Mouse (Mus musculus) mouse embryonic stem cell (cell line): ENCODE results near the gene Usmg5.
"Not testable (repeated sequence)": the region's sequence is repeated elsewhere in the genome, so short reads cannot be mapped to it uniquely, and the experiment has no call there.

ENCODE experiments used
- in situ Hi-C, 2 experiments: fragments of 300-500 bp; cut with MboI; formaldehyde crosslinking; loops; 1 replicate in 1 of 2; 3 replicates in 1 of 2; pipeline ENCODE4 v1.14.3; 2019 to 2020; ENCODE audit warnings: low sequenced_read_pairs in 2 of 2, low pct_unique_long_range_greater_than_20kb in 1 of 2, mixed read lengths in 1 of 2; ENCODE audit not compliant: unreplicated experiment in 1 of 2

Usmg5 gene

GRCm38 (mm10) chr19:47090550-47091156 is at the start of gene Usmg5, which contains the start of gene Pdcd11:
Usmg5 (minus strand) TSS chr19:47090647.
Pdcd11 (plus strand) TSS chr19:47090768.
- in situ Hi-C loops = no loop called here

GRCm38 (mm10) chr19:47139611-47140010 is 49.2 kb upstream of the Usmg5 start:
- in situ Hi-C loops = not testable (repeated sequence)

- in situ Hi-C loops = no loop called here
These were observed 47.4 kb upstream of the Usmg5 start, which contains the start of gene Calhm2 for GRCm38 (mm10) chr19:47137771-47138421. Calhm2 (minus strand) TSS chr19:47138294.

- in situ Hi-C loops = no loop called here
These were observed 46.7 kb upstream of the Usmg5 start for GRCm38 (mm10) chr19:47137051-47137581.

- in situ Hi-C loops = no loop called here
These were observed 45.7 kb upstream of the Usmg5 start for GRCm38 (mm10) chr19:47136170-47136569.

GRCm38 (mm10) chr19:47135568-47135967 is 45.1 kb upstream of the Usmg5 start:
- in situ Hi-C loops = no loop called here

- in situ Hi-C loops = no loop called here
These were observed 42.7 kb upstream of the Usmg5 start for GRCm38 (mm10) chr19:47133161-47133560.

- in situ Hi-C loops = no loop called here
These were observed 40.2 kb upstream of the Usmg5 start for GRCm38 (mm10) chr19:47130551-47131125.

GRCm38 (mm10) chr19:47128835-47129234 is 38.4 kb upstream of the Usmg5 start:
- in situ Hi-C loops = loop anchor here in 1 of 2 experiments (5.0 kb wide), 1 partner anchor 38 kb away; no protein-coding TSS in a partner anchor

GRCm38 (mm10) chr19:47128164-47128563 is 37.7 kb upstream of the Usmg5 start:
- in situ Hi-C loops = loop anchor here in 1 of 2 experiments (5.0 kb wide), 1 partner anchor 39 kb away; no protein-coding TSS in a partner anchor

- in situ Hi-C loops = no loop called here
These were observed 32.4 kb upstream of the Usmg5 start for GRCm38 (mm10) chr19:47122802-47123201.

GRCm38 (mm10) chr19:47121054-47121453 is 30.6 kb upstream of the Usmg5 start:
- in situ Hi-C loops = no loop called here

GRCm38 (mm10) chr19:47118634-47119033 is 28.2 kb upstream of the Usmg5 start:
- in situ Hi-C loops = loop anchor here in 1 of 2 experiments (10.0 kb wide), 1 partner anchor 46 kb away; no protein-coding TSS in a partner anchor

GRCm38 (mm10) chr19:47104641-47105271 is 14.3 kb upstream of the Usmg5 start:
- in situ Hi-C loops = no loop called here

- in situ Hi-C loops = no loop called here
These were observed 10.6 kb upstream of the Usmg5 start for GRCm38 (mm10) chr19:47101080-47101479.

- in situ Hi-C loops = no loop called here
These were observed 525 bp downstream of the Usmg5 start for GRCm38 (mm10) chr19:47089718-47090525.

- in situ Hi-C loops = no loop called here
These were observed 2.2 kb downstream of the Usmg5 start for GRCm38 (mm10) chr19:47088226-47088625.
